Mouse (Mus musculus) forebrain, postnatal 0 days (tissue): ENCODE measurements around the gene Fam161a. TPM values are rescaled to one million over a fixed set of nuclear protein-coding genes. Genes with fewer than 3 reads are reported as not detected.
A peak's percentile ranks its signal among the peaks of the same experiment; 100 is the strongest.

Source experiments
- ATAC-seq: fragments of 200-750 bp; cut with Nextera tagmentation; 2 replicates; pipeline ENCODE4 v1.8.0; 2017; ENCODE audit warnings: mild to moderate bottlenecking, moderate library complexity
- DNase-seq: peaks from one replicate; pipeline ENCODE4 v3.0.0-alpha.2; 2015
- H3K27ac ChIP-seq: fragments of 300-500 bp; sonication (generic); 2 replicates; pipeline ENCODE4 v1.5.1; 2014; ENCODE audit warnings: low read depth, mild to moderate bottlenecking, antibody characterized with exemption, low read length, moderate library complexity, mixed read lengths
- H3K27me3 ChIP-seq: fragments of 300-500 bp; sonication (generic); 2 replicates; pipeline ENCODE4 v1.6.1; 2014; ENCODE audit warnings: mild to moderate bottlenecking, low read length, mixed read lengths; ENCODE audit not compliant: insufficient read depth
- H3K36me3 ChIP-seq: fragments of 300-500 bp; sonication (generic); 2 replicates; pipeline ENCODE4 v1.6.1; 2014; ENCODE audit warnings: mild to moderate bottlenecking, moderate library complexity; ENCODE audit not compliant: insufficient read depth
- H3K4me1 ChIP-seq: fragments of 300-500 bp; sonication (generic); 2 replicates; pipeline ENCODE4 v1.6.1; 2014; ENCODE audit warnings: antibody characterized with exemption; ENCODE audit not compliant: insufficient read depth
- H3K4me2 ChIP-seq: fragments of 300-500 bp; sonication (generic); 2 replicates; pipeline ENCODE4 v1.6.1; 2014; ENCODE audit warnings: low read depth, mild to moderate bottlenecking, moderate library complexity
- H3K4me3 ChIP-seq: fragments of 300-500 bp; sonication (generic); 2 replicates; pipeline ENCODE4 v1.5.1; 2014; ENCODE audit warnings: low read depth, low read length, mixed read lengths
- H3K9ac ChIP-seq: fragments of 300-500 bp; sonication (generic); 2 replicates; pipeline ENCODE4 v1.6.1; 2014; ENCODE audit warnings: mild to moderate bottlenecking
- H3K9me3 ChIP-seq: fragments of 300-500 bp; sonication (generic); 2 replicates; pipeline ENCODE4 v1.6.1; 2016; ENCODE audit warnings: low read length
- CTCF ChIP-seq: sonication (generic); IDR thresholded peaks from 2 replicates; pipeline ENCODE4 v1.5.1; 2016; ENCODE audit warnings: antibody characterized with exemption, control low read depth, low read depth
- WGBS: fragments of 180-500 bp; shearing (Covaris S2); extraction: QIAGEN DNeasy Blood & Tissue Kit; methylation state at CpG from one replicate; pipeline ENCODE4 v1.1.7; 2014; 5-methylcytosine and 5-hydroxymethylcytosine counted together
- polyA plus RNA-seq: library from polyadenylated mRNA; unstranded; fragments of >200 nt; fragmentation: Nextera tagmentation; extraction: Ambion mirVana; gene quantifications from 2 replicates; pipeline ENCODE4 v1.2.1, GENCODE M21; 2015
- total RNA-seq: library from RNA; depleted of rRNA; stranded (reverse); fragments of >200 nt; gene quantifications from 2 replicates; pipeline ENCODE4 v1.2.3, GENCODE M21; 2014

Gene Fam161a
- total and polyA plus RNA-seq, 2 experiments from 2014 or later, result 6.9 to 7.8 TPM

DNA sequence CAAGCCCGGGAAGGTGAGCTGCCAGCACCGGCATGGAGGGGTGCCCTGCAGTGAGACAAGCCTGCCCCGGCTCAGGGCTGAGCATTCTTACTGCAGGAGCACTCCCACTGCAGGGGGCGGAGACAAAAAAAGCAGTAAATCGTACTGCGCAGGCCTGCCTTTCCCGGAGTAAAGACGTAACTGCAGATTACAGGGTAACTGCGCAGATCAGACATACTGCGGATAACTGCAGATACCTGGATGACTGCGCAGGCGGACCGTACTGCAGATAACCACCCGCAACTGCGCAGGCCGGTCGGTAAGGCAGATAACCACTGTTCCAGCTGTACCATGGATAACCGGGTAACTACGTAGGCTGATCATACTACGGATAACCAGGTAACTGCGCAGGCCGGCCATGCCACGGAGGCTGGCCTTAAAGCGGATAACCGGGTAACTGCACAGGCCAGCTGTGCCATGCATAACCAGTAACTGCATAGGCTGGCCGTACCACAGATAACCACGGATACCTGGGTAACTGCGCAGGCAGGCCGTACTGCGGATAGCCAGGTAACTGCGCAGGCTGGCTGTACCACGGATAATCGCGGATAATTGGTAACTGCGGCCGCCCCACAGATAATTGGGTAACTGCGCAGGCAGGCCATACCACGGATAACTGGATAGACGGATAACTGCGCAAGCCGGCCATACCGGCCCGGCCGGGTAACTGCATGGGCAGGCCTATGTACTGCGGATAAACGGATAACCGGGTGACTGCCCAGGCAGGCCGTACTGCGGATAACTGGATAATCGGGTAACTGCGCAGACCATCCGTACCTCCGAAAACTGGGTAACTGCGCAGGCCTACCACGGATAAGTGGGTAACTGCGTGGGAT lies 35.3 kb upstream of the Fam161a start, which contains the start of gene Zrsr1:
Gene Zrsr1, plus strand, starts transcription at position 171 of the 875 bp plus-strand sequence.
- H3K36me3 ChIP-seq, result no peaks in the 10 kb centered on the region; the same call in 1 of the 2 replicates
- peak; percentile 82 for DNase-seq
- 51% methylated on average over 56 of the region's 56 CpGs for WGBS

DNA sequence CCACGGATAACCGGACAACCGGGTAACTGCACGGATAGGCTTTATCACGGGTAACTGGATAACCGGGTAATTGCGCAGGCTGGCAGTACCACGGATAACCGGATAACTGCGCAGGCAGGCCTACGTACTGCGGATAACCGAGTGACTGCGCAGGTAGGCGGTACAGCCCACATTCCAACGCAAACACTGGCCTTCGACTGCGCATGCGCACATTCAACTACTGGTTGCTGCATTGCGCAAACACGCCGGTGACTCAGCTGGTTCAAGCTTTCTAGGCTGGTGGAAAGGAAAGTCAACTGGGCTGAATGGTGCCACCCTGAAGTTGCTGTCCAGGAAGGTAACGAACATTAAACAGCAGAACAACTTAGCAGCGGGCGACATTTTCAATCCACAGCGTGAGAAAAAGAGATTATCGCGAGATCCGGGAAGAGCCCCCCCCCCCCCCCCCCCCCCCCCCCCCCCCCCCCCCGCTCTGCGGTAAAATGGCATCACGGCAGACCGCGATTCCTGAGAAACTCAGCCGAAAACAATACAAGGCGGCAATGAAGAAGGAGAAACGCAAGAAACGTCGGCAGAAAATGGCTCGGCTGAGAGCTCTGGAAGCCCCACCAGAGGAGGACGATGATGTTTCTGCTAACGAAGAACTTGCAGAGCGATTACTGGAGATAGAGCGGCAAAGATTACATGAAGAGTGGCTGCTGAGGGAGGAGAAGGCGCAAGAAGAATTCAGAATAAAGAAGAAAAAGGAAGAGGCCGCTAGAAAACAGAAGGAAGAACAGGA lies 34.4 kb upstream of the Fam161a start:
- DNase-seq (peak; percentile 90), ATAC-seq (peak; percentile 67)
- Histone ChIP-seq H3K27ac (peak overlapping the region; percentile 82), H3K27me3 (no peaks in the 10 kb centered on the region), H3K4me1 (peaks cover 7% of the 10 kb centered on the region; the same call in 1 of the 2 replicates), H3K4me2 (peak overlapping the region; percentile 60), H3K9me3 (0 out of 2 replicates have a peak, but pooled peaks cover 3% of the 10 kb centered on the region), H3K4me3 (peak overlapping the region; percentile 56), H3K36me3 (peaks cover 1% of the 10 kb centered on the region), H3K9ac (peak overlapping the region; percentile 73)
- peak; percentile 9; the same call in 1 of the 2 replicates for TF ChIP-seq CTCF
- 47% methylated on average over 45 of the region's 46 CpGs for WGBS

More for the DNA sequence above, 35.3 kb upstream of the Fam161a start, which contains the start of gene Zrsr1:
- peak; percentile 93 for ATAC-seq
- H3K27me3 ChIP-seq, result no peaks in the 10 kb centered on the region
- H3K4me2 ChIP-seq, result peak within 1 kb of the TSS; percentile 60
- peak within 1 kb of the TSS; percentile 73 for H3K9ac ChIP-seq
- TF ChIP-seq CTCF, result peak; percentile 42; the same call in 1 of the 2 replicates
- H3K4me3 ChIP-seq, result peak within 1 kb of the TSS; percentile 56
- H3K27ac ChIP-seq, result peak within 1 kb of the TSS; percentile 82
- H3K9me3 ChIP-seq, result 0 out of 2 replicates have a peak, but pooled peaks cover 3% of the 10 kb centered on the region
- peaks cover 7% of the 10 kb centered on the region; the same call in 1 of the 2 replicates for H3K4me1 ChIP-seq

DNA sequence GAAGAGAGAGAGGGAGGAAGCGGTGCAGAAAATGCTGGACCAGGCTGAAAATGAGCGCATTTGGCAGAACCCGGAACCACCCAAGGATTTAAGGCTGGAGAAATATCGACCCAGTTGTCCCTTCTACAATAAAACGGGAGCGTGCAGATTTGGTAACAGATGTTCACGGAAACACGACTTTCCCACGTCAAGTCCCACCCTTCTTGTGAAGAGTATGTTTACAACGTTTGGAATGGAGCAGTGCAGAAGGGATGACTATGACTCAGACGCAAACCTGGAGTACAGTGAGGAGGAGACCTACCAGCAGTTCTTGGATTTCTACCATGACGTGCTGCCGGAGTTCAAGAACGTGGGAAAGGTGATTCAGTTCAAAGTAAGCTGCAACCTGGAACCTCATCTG lies 33.7 kb upstream of the Fam161a start:
- TF ChIP-seq CTCF, result no peak
- ATAC-seq (no peak), DNase-seq (no peak)
- Histone ChIP-seq H3K9ac (peak overlapping the region; percentile 53), H3K4me2 (peak overlapping the region; percentile 53), H3K4me1 (peaks cover 7% of the 10 kb centered on the region; the same call in 1 of the 2 replicates), H3K9me3 (0 out of 2 replicates have a peak, but pooled peaks cover 3% of the 10 kb centered on the region), H3K27ac (peak overlapping the region; percentile 73), H3K4me3 (peak overlapping the region; percentile 56), H3K27me3 (no peaks in the 10 kb centered on the region), H3K36me3 (peaks cover 6% of the 10 kb centered on the region)
- WGBS, result 40% methylated on average over 14 of the region's 14 CpGs

DNA sequence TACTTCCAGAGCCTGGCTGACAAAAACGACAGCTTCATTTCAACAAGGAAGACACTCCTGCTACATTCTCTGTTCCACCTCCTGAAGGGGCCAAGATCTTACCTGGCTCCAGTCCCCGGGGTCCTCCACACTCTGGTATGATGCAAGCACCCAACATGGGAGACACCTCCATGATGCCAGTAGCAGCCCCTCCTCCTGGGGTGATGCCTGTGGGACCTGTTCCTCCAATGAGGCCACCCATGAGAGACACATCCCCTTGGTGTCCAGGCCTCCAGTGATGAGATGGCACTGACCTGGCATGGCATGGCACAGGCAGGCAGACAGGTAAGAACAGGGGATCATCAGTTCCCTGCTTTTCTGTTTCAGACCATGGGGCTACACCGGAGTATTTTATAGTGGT lies 29.1 kb upstream of the Fam161a start:
- no peak overlapping the region for H3K4me3 ChIP-seq
- no peaks in the 10 kb centered on the region for H3K27me3 ChIP-seq
- no peak overlapping the region for H3K27ac ChIP-seq
- 89% methylated on average over 3 of the region's 3 CpGs for WGBS
- no peak overlapping the region for H3K4me2 ChIP-seq
- H3K9me3 ChIP-seq, result no peaks in the 10 kb centered on the region
- H3K36me3 ChIP-seq, result peaks cover 6% of the 10 kb centered on the region
- no peak for TF ChIP-seq CTCF
- no peak for DNase-seq
- H3K4me1 ChIP-seq, result peaks cover 14% of the 10 kb centered on the region; the same call in 1 of the 2 replicates
- no peak for ATAC-seq
- H3K9ac ChIP-seq, result no peak overlapping the region

DNA sequence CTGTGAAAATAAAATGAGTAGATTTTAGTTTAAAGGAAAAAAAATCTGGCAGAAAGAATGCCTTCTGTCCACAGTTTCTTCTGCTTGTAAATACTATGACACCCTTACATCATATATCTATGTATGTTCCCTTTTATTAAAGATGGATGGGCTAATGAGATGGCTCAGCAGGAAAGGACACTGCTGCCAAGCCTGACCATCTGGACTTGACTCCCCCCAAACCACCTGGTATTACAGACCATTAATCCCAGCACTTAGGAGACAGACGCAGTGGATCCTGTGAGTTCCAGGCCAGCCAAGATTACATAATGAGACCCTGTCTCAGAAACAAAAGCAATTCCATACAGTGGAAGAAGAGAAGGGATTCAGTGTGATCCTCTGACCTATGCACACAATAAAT lies 28.6 kb upstream of the Fam161a start:
- H3K4me2 ChIP-seq, result no peak overlapping the region
- WGBS, result 28% methylated on average over 1 of the region's 1 CpGs
- H3K36me3 ChIP-seq, result peaks cover 6% of the 10 kb centered on the region
- no peak for DNase-seq
- H3K9me3 ChIP-seq, result no peaks in the 10 kb centered on the region
- no peak overlapping the region for H3K4me3 ChIP-seq
- H3K27me3 ChIP-seq, result no peaks in the 10 kb centered on the region
- no peak overlapping the region for H3K9ac ChIP-seq
- no peak for ATAC-seq
- TF ChIP-seq CTCF, result no peak
- H3K4me1 ChIP-seq, result peaks cover 14% of the 10 kb centered on the region; the same call in 1 of the 2 replicates
- no peak overlapping the region for H3K27ac ChIP-seq

DNA sequence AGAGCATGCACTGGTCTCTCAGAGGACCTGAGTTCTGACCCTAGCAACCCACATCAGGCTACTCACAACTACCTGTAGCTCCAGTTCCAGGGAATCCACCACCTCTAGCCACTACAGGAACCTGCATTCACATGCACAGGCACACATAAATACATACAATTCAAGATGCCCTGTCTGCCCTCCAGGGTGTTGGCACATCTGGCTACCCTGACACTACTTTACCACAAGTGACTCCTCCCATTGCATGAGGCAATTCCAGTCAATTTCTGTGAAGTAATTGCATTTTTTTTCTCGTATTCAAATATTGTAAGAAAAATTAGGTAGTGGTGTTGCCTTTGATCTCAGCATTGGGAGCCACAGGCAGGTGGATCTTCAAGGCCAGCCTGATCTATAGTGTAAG lies 28.1 kb upstream of the Fam161a start:
- Histone ChIP-seq H3K36me3 (peaks cover 6% of the 10 kb centered on the region), H3K4me3 (no peak overlapping the region), H3K9me3 (no peaks in the 10 kb centered on the region), H3K9ac (no peak overlapping the region), H3K4me2 (no peak overlapping the region), H3K27me3 (no peaks in the 10 kb centered on the region), H3K4me1 (peaks cover 14% of the 10 kb centered on the region; the same call in 1 of the 2 replicates), H3K27ac (no peak overlapping the region)
- ATAC-seq (no peak), DNase-seq (no peak)
- 88% methylated on average over 1 of the region's 1 CpGs for WGBS
- TF ChIP-seq CTCF, result no peak
